Comparison of ENCODE assay signal across 9 mouse cellular contexts in genomic region chr16:32516006-32516962, GRCm38 (mm10). TPM values are rescaled to one million over a fixed set of nuclear protein-coding genes. Genes with fewer than 3 reads are reported as not detected.
DNase-seq lines count a peak whose midpoint lies in the region; ATAC-seq and TF ChIP-seq lines count a peak whose summit lies in the region.
"Had no signal": no experiment of that assay in that cellular context is flagged by ENCODE, and none has a peak within 500 bp of the region (broad histone marks: within the 10 kb centered on the region; RNA-seq: fewer than 3 reads in every experiment).

No protein-coding gene starts in this region.

- peak overlapping the region; percentile 60 for H3K4me2 ChIP-seq in liver, embryonic 16.5 days (ENCODE audit: low read depth, low read length)

- ATAC-seq in CD4-positive, CD25-positive, alpha-beta regulatory T cell, adult 4 months: peak; percentile 70
- ATAC-seq in liver, embryonic 16.5 days (ENCODE audit: low read depth): peak; percentile 86

- no peak for TF ChIP-seq EP300 in MEL (IDR thresholded peaks at IDR 0.05; ENCODE audit: low read depth in 1 of 2, low read length in 2 of 2)

- no peaks in the 10 kb centered on the region for H3K27me3 ChIP-seq in MEL (ENCODE audit: control insufficient read depth in 1 of 2, insufficient read depth in 2 of 2, low read length in 2 of 2)
- no peaks in the 10 kb centered on the region for H3K27me3 ChIP-seq in liver, embryonic 16.5 days (ENCODE audit: control insufficient read depth, insufficient read depth, low read depth, low read length)

- H3K79me2 ChIP-seq in MEL (ENCODE audit: control insufficient read depth, insufficient read depth, low read length, poor library complexity): no peaks in the 10 kb centered on the region

- no peak overlapping the region for H3K27ac ChIP-seq in MEL (ENCODE audit: control insufficient read depth, low read depth, low read length)
- H3K27ac ChIP-seq in liver, embryonic 16.5 days (ENCODE audit: low read length): peak overlapping the region; percentile 83
- H3K27ac ChIP-seq: macrophage had no signal

- no peak for TF ChIP-seq POLR2A in MEL (IDR thresholded peaks at IDR 0.05; ENCODE audit: control insufficient read depth in 1 of 2, insufficient read depth in 1 of 2, low read depth in 1 of 2, low read length in 2 of 2, poor library complexity in 1 of 2)

- WGBS in liver, embryonic 16.5 days (ENCODE audit: insufficient replicate concordance): 27% methylated on average over 21 of the region's 21 CpGs

- DNase-seq in MEL (ENCODE audit: low read depth, low spot score): peak; percentile 19
- DNase-seq in fibroblast of lung, adult 2 months (ENCODE audit: low read depth): peak; percentile 27
- peak; percentile 82 to 88 for DNase-seq in layer of hippocampus, adult 18-20 months (ENCODE audit: low spot score in 2 of 2)
- peak; percentile 83 to 86 for DNase-seq in right cerebral cortex, postnatal 36 days (ENCODE audit: low spot score in 2 of 2)
- no peak for DNase-seq in kidney, adult 11 months
- DNase-seq in kidney, adult 18-20 months: no peak

- H3K36me3 ChIP-seq in MEL (ENCODE audit: control insufficient read depth in 1 of 2, insufficient read depth in 2 of 2, low read length in 2 of 2): peaks cover 0 to 11% of the 10 kb centered on the region in 2 experiments; a peak in 2 of 4 replicates
- no peaks in the 10 kb centered on the region for H3K36me3 ChIP-seq in liver, embryonic 16.5 days (ENCODE audit: control insufficient read depth, insufficient read depth)

- H3K4me1 ChIP-seq in MEL (ENCODE audit: control insufficient read depth in 1 of 2, insufficient read depth in 2 of 2, low read length in 2 of 2): peaks cover 9 to 21% of the 10 kb centered on the region in 2 experiments
- H3K4me1 ChIP-seq in liver, embryonic 16.5 days (ENCODE audit: control insufficient read depth, low read depth, low read length): peaks cover 79% of the 10 kb centered on the region

- H3K9ac ChIP-seq in MEL (ENCODE audit: control insufficient read depth, low read depth, low read length, poor library complexity, severe bottlenecking): no peak overlapping the region
- peak overlapping the region; percentile 55 for H3K9ac ChIP-seq in liver, embryonic 16.5 days (ENCODE audit: low read depth, low read length)

- H3K9me3 ChIP-seq in MEL (replicated peaks; ENCODE audit: insufficient read depth, low read length): no peaks in the 10 kb centered on the region
- no peaks in the 10 kb centered on the region for H3K9me3 ChIP-seq in liver, embryonic 16.5 days (replicated peaks; ENCODE audit: control insufficient read depth, low read length)

- no peak overlapping the region for H3K4me3 ChIP-seq in MEL (ENCODE audit: control insufficient read depth in 1 of 2, insufficient read depth in 1 of 2, low read depth in 2 of 2, low read length in 2 of 2)
- H3K4me3 ChIP-seq in liver, embryonic 16.5 days (ENCODE audit: low read depth, low read length): no peak overlapping the region

- no peak for TF ChIP-seq RAD21 in MEL (IDR thresholded peaks at IDR 0.05; ENCODE audit: low read depth, low read length)

- TF ChIP-seq CTCF in MEL (IDR thresholded peaks at IDR 0.05 in 2 of 3, conservative IDR thresholded peaks at IDR 0.05 in 1 of 3; ENCODE audit: control insufficient read depth in 1 of 3, insufficient read depth in 1 of 3, low read depth in 2 of 3, low read length in 3 of 3, poor library complexity in 1 of 3, severe bottlenecking in 1 of 3): no peak

TF ChIP-seq in MEL, 35 proteins besides CTCF, POLR2A, EP300 and RAD21:
- TF ChIP-seq ZMIZ1 (IDR thresholded peaks at IDR 0.05; ENCODE audit: low read depth, low read length): no peak
- TF ChIP-seq GATA1 (IDR thresholded peaks at IDR 0.05; ENCODE audit: low read depth, low read length): no peak
- no peak for TF ChIP-seq MXI1 (IDR thresholded peaks at IDR 0.05; ENCODE audit: low read depth, low read length)
- TF ChIP-seq ZNF384 (IDR thresholded peaks at IDR 0.05; ENCODE audit: low read depth, low read length): 0 out of 2 replicates have a peak, but pooled peaks have one; percentile 28
- no peak for TF ChIP-seq TCF12 (IDR thresholded peaks at IDR 0.05; ENCODE audit: low read depth, low read length)
- no peak for TF ChIP-seq UBTF (IDR thresholded peaks at IDR 0.05; ENCODE audit: borderline replicate concordance, insufficient read depth, low read depth, low read length)
- no peak for TF ChIP-seq CHD1 (IDR thresholded peaks at IDR 0.05; ENCODE audit: low read depth, low read length)
- no peak for TF ChIP-seq MAFK (IDR thresholded peaks at IDR 0.05; ENCODE audit: borderline replicate concordance, low read depth, low read length)
TF ChIP-seq in MEL: peak in this region for 1.

RNA-seq across cellular contexts. Expression of gene Zdhhc19, which starts 20.2 kb away (rescaled TPM):
- polyA plus RNA-seq in CD4-positive, CD25-positive, alpha-beta regulatory T cell, adult 4 months (2017; shearing (Covaris generic)): not detected
- 0.58 TPM in 1 of 2 replicates, not detected in the other for total RNA-seq in MEL (2012; rRNA removed)
- 1 to 10 TPM in 1 of 2 experiments, not detected in 1; 1.4 TPM for polyA plus RNA-seq in MEL (2012; ENCODE audit: insufficient read depth in 1 of 2, insufficient read length in 2 of 2, low read depth in 1 of 2, low replicate concordance in 2 of 2, missing spikeins in 1 of 2)
- not detected for total RNA-seq in layer of hippocampus, adult 18-20 months (2021)
- polyA plus RNA-seq in liver, embryonic 16.5 days (2015; fragmentation: Nextera tagmentation; extraction: Ambion mirVana): not detected in 2 replicates
- polyA plus RNA-seq: macrophage had no signal

RNA-seq across cellular contexts. Expression of gene Slc51a, which starts 28.6 kb away (rescaled TPM):
- polyA plus RNA-seq in CD4-positive, CD25-positive, alpha-beta regulatory T cell, adult 4 months (2017; shearing (Covaris generic)): not detected
- total RNA-seq in MEL (2012; rRNA removed): 3.3 and 4.6 TPM in 2 replicates
- polyA plus RNA-seq in MEL (2012; ENCODE audit: insufficient read depth in 1 of 2, insufficient read length in 2 of 2, low read depth in 1 of 2, low replicate concordance in 2 of 2, missing spikeins in 1 of 2): 10 to 100 TPM in 1 of 2 experiments, not detected in 1; 14.5 TPM
- total RNA-seq in layer of hippocampus, adult 18-20 months (2021): not detected
- polyA plus RNA-seq in liver, embryonic 16.5 days (2015; fragmentation: Nextera tagmentation; extraction: Ambion mirVana): 0.25 and 1.3 TPM in 2 replicates

Comparison
In these comparisons a context has a peak if more than half of its experiments do, and no peak if none do; other contexts are left out.
1. DNase-seq: peak in MEL (single experiment), fibroblast of lung, adult 2 months (single experiment), layer of hippocampus, adult 18-20 months (2 of 2) and right cerebral cortex, postnatal 36 days (2 of 2); none in kidney, adult 11 months (single experiment) and kidney, adult 18-20 months (single experiment).